Mouse (Mus musculus): ENCODE measurements around the gene Crybg1. TPM values are rescaled to one million over a fixed set of nuclear protein-coding genes. Genes with fewer than 3 reads are reported as not detected.

Crybg1 gene
- polyA plus RNA-seq (2012; rRNA removed) = 5.0 and 6.1 TPM in 2 replicates

DNA sequence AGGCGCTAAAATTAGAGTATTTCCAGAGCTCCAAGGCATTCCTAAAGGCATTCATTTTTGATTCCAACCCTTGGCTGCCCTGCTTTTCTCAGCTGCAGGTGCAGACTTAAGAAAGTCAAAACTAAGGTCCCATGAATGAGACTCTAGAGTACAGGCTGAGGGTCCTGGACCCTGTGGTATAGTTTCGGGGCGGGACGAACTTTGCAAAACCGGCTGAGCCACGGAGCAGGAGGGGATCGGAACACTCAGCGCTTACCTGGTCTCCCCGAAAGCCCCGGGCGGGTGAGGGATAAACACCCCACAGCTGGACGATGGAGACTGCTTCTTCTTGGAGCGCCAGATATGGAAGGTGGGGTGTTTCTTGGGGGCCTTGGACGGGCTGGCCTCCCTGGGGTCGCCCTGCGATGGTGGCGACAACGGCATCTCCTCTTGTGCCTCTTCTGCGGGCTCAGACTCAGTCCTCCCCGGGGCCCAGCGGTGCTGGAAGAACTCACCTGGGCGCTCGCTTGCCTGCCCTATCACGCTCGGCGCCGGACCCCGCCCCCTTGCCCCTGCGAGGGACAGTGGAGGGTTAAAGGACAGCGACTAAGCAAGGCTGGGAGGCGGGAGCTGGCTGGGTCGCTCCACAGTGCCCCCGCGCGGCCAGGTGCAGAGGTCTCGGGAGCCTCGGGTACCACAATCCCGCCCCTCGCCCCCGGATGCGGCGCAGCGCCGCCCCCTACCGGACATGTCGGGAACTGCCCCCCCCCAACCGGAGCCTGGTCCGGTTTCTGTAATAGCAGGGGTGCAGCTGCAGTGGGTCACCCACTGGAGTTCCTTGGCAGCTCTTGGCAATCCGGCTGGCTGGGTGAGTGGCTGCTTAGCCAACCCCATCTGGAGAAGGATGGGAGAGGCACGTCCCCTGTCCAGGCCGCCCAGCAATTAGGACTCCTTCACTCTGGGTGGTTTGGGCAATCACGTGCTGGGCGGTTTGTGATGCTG is at the start of gene Crybg1:
TSS of gene Crybg1 (minus strand) at position 517 of the 981 bp plus-strand sequence.

DNA sequence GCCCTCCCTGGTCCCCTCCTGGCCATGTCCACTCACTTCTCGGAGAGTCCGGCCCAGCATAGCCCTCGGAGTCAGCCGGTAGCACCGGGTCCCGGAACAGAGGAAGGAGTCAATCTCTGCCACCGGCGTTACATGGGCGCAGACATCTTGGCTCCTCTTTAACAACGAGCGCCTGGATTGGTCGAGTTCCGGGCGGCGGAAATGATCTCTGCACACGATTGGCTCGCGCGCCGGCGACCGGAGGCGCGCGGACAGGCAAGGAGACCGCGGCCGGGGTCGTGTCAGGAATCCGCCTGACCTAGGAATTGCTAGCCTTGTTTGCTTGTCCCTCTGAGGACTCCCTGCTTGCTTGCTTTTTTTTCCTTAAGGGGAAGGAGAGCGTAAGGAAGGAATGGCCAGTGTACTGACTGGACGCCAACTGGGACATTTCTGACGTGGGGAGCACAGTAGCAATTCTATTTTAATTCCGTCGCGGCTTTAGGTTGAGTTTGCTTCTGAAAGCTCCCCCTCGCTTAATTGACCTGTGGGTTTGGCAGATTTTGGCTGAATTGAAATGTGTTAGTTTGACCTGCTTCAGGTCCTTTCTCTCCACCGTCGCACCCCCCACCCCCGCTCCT is 247.0 kb downstream of the Crybg1 start, which contains the start of the genes Qrsl1 and Rtn4ip1:
TSS of gene Qrsl1 (minus strand) at position 168 of the 617 bp plus-strand sequence.
TSS of gene Rtn4ip1 (plus strand) at position 230 of the 617 bp plus-strand sequence.

Other genes starting within 250 kb of the Crybg1 start
- 4.2 and 4.8 TPM in 2 replicates for gene Qrsl1, start 247.1 kb downstream of the Crybg1 start, polyA plus RNA-seq (2012; rRNA removed)
- gene Rtn4ip1, start 247.0 kb downstream of the Crybg1 start, polyA plus RNA-seq (2012; rRNA removed) = 2.6 and 3.1 TPM in 2 replicates
- 3.5 and 3.8 TPM in 2 replicates for gene Atg5, start 119.5 kb upstream of the Crybg1 start, polyA plus RNA-seq (2012; rRNA removed)